ENCODE assay signal across 9 mouse cellular contexts in the genomic region with DNA sequence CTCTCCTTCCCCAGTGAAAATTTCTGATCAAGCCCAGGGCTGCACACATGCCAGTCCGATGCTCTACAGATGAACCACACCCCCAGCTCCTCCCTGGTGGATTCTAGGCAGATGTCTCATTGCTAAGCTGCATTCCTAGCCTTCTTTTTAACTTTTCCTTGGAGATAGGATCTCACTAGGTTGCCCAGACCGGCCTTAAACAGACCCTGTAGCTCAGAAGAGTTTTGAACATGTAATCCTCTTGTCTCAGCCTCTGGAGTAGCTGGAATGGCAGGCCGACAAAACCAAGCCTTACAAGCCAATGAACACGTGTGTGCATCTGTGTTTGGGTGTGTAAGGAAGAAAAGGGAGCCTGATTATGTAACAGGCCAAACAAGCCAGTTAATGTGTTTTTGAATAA. TPM values are rescaled to one million over a fixed set of nuclear protein-coding genes. Genes with fewer than 3 reads are reported as not detected.
DNase-seq lines count a peak whose midpoint lies in the region; ATAC-seq and TF ChIP-seq lines count a peak whose summit lies in the region.
"Had no signal": no experiment of that assay in that cellular context is flagged by ENCODE, and none has a peak within 500 bp of the region (broad histone marks: within the 10 kb centered on the region; RNA-seq: fewer than 3 reads in every experiment).

No protein-coding gene starts in this region.

- TF ChIP-seq POLR2A in heart, adult 2 months (IDR thresholded peaks at IDR 0.05; ENCODE audit: insufficient read depth, low read depth, low read length): no peak
- TF ChIP-seq POLR2A in embryonic fibroblast, embryonic 13.5 days (IDR thresholded peaks at IDR 0.05; ENCODE audit: low read depth, low read length): no peak

- H3K27ac ChIP-seq in heart, adult 2 months: peak overlapping the region; percentile 83
- H3K27ac ChIP-seq in lung, postnatal 0 days (ENCODE audit: low read length): peak overlapping the region; percentile 92
- H3K27ac ChIP-seq in embryonic fibroblast, embryonic 13.5 days (ENCODE audit: insufficient read depth, low read length): peak overlapping the region; percentile 99
- H3K27ac ChIP-seq in neural tube, embryonic 15.5 days (replicated peaks): 0 out of 2 replicates have a peak overlapping the region, but pooled peaks have one; percentile 45

- H3K27me3 ChIP-seq in heart, adult 2 months (ENCODE audit: control insufficient read depth, insufficient read depth, low read length): no peaks in the 10 kb centered on the region
- no peaks in the 10 kb centered on the region for H3K27me3 ChIP-seq in lung, postnatal 0 days (replicated peaks; ENCODE audit: insufficient read depth, low read length)
- no peaks in the 10 kb centered on the region for H3K27me3 ChIP-seq in neural tube, embryonic 15.5 days (replicated peaks)

- intact Hi-C loops in heart, adult 2 months (cut with DNase I): no loop called here

- no peak for TF ChIP-seq CTCF in heart, adult 2 months (IDR thresholded peaks at IDR 0.05)
- no peak for TF ChIP-seq CTCF in lung, postnatal 0 days (IDR thresholded peaks at IDR 0.05)
- TF ChIP-seq CTCF in embryonic fibroblast, embryonic 13.5 days (IDR thresholded peaks at IDR 0.05; ENCODE audit: borderline replicate concordance, insufficient read depth, low read length): no peak

- H3K9me3 ChIP-seq in lung, postnatal 0 days (ENCODE audit: low read length): no peaks in the 10 kb centered on the region
- no peaks in the 10 kb centered on the region for H3K9me3 ChIP-seq in neural tube, embryonic 15.5 days (replicated peaks)

- H3K36me3 ChIP-seq in heart, adult 2 months (ENCODE audit: control insufficient read depth, insufficient read depth, low read length): no peaks in the 10 kb centered on the region; the same call in 1 of the 2 replicates
- H3K36me3 ChIP-seq in lung, postnatal 0 days (ENCODE audit: insufficient read depth, low read length): no peaks in the 10 kb centered on the region
- no peaks in the 10 kb centered on the region for H3K36me3 ChIP-seq in neural tube, embryonic 15.5 days

- 48% methylated on average over 4 of the region's 4 CpGs for WGBS in heart, adult 2 months
- WGBS in lung, postnatal 0 days: 43% methylated on average over 4 of the region's 4 CpGs
- 46% methylated on average over 4 of the region's 4 CpGs for WGBS in neural tube, embryonic 15.5 days

- peaks cover 15% of the 10 kb centered on the region for H3K4me1 ChIP-seq in heart, adult 2 months (ENCODE audit: control insufficient read depth, insufficient read depth, low read length)
- peaks cover 10% of the 10 kb centered on the region; the same call in 1 of the 2 replicates for H3K4me1 ChIP-seq in lung, postnatal 0 days (ENCODE audit: insufficient read depth, low read depth, low read length)
- peaks cover 24% of the 10 kb centered on the region for H3K4me1 ChIP-seq in embryonic fibroblast, embryonic 13.5 days (ENCODE audit: control insufficient read depth, insufficient read depth, low read length)
- H3K4me1 ChIP-seq in neural tube, embryonic 15.5 days: peaks cover 16% of the 10 kb centered on the region

- no peaks in the 10 kb centered on the region for H3K79me2 ChIP-seq in heart, adult 2 months (replicated peaks; ENCODE audit: control insufficient read depth, insufficient read depth, low read length)

- no peak overlapping the region; the same call in 1 of the 2 replicates for H3K9ac ChIP-seq in heart, adult 2 months (ENCODE audit: low read depth, low read length)
- H3K9ac ChIP-seq in lung, postnatal 0 days (replicated peaks; ENCODE audit: low read depth): 0 out of 2 replicates have a peak overlapping the region, but pooled peaks have one; percentile 34
- H3K9ac ChIP-seq in neural tube, embryonic 15.5 days (replicated peaks): no peak overlapping the region

- no peak for TF ChIP-seq EP300 in heart, adult 2 months (IDR thresholded peaks at IDR 0.05; ENCODE audit: insufficient read depth, low read depth, low read length)
- no peak for TF ChIP-seq EP300 in lung, postnatal 0 days (IDR thresholded peaks at IDR 0.05)

- H3K4me3 ChIP-seq in heart, adult 2 months: no peak overlapping the region
- no peak overlapping the region for H3K4me3 ChIP-seq in lung, postnatal 0 days (ENCODE audit: low read depth, low read length)
- no peak overlapping the region for H3K4me3 ChIP-seq in embryonic fibroblast, embryonic 13.5 days (ENCODE audit: insufficient read depth, low read length)
- no peak overlapping the region for H3K4me3 ChIP-seq in neural tube, embryonic 15.5 days (replicated peaks)

- no peak for ATAC-seq in lung, postnatal 0 days
- no peak for ATAC-seq in neural tube, embryonic 15.5 days (ENCODE audit: low FRiP score)

- H3K4me2 ChIP-seq in lung, postnatal 0 days (replicated peaks; ENCODE audit: low read depth, low read length): no peak overlapping the region
- no peak overlapping the region for H3K4me2 ChIP-seq in neural tube, embryonic 15.5 days

- DNase-seq in heart, adult 2 months: peak in 1 of 2 experiments; percentile 35
- DNase-seq in heart, postnatal 4 days: no peak
- DNase-seq in lung, postnatal 0 days (ENCODE audit: low spot score): peak; percentile 31
- DNase-seq in lung, postnatal 14 days: no peak
- no peak for DNase-seq in spleen, postnatal 4 days (ENCODE audit: low spot score in 2 of 2)
- DNase-seq in cerebellum, postnatal 36 days: no peak
- DNase-seq: cerebellum, adult 9-11 months had no signal

RNA-seq across cellular contexts. Expression of gene Axl, which starts 7.8 kb away (rescaled TPM):
- total RNA-seq in heart, adult 2 months (2021): 10 to 100 TPM; 75.0 to 82.4 TPM
- 51.8 and 73.7 TPM in 2 replicates for polyA plus RNA-seq in heart, adult 2 months (2012; rRNA removed)
- 10 to 100 TPM; 79.5 to 90.3 TPM for total RNA-seq in heart, postnatal 4 days (2021)
- 74.6 and 81.6 TPM in 2 replicates for polyA plus RNA-seq in lung, postnatal 0 days (2015; fragmentation: Nextera tagmentation; extraction: Ambion mirVana)
- 232 and 364 TPM in 2 replicates for polyA plus RNA-seq in embryonic fibroblast, embryonic 13.5 days (2011; ENCODE audit: insufficient read length, low read depth, missing spikeins)
- 27.6 and 35.8 TPM in 2 replicates for polyA plus RNA-seq in neural tube, embryonic 15.5 days (2015; fragmentation: Nextera tagmentation; extraction: Ambion mirVana)

RNA-seq across cellular contexts. Expression of gene Hnrnpul1, which starts 26.2 kb away (rescaled TPM):
- total RNA-seq in heart, adult 2 months (2021): 10 to 100 TPM; 71.0 to 76.2 TPM
- polyA plus RNA-seq in heart, adult 2 months (2012; rRNA removed): 24.5 and 29.4 TPM in 2 replicates
- 100 to 1,000 TPM; 147 to 149 TPM for total RNA-seq in heart, postnatal 4 days (2021)
- polyA plus RNA-seq in lung, postnatal 0 days (2015; fragmentation: Nextera tagmentation; extraction: Ambion mirVana): 32.4 and 34.5 TPM in 2 replicates
- polyA plus RNA-seq in embryonic fibroblast, embryonic 13.5 days (2011; ENCODE audit: insufficient read length, low read depth, missing spikeins): 125 and 155 TPM in 2 replicates
- 37.3 and 43.9 TPM in 2 replicates for polyA plus RNA-seq in neural tube, embryonic 15.5 days (2015; fragmentation: Nextera tagmentation; extraction: Ambion mirVana)

RNA-seq across cellular contexts. Expression of gene Cyp2s1, which starts 36.0 kb away (rescaled TPM):
- total RNA-seq in heart, adult 2 months (2021): 1 to 10 TPM; 5.7 to 5.9 TPM
- polyA plus RNA-seq in heart, adult 2 months (2012; rRNA removed): 5.4 and 10.1 TPM in 2 replicates
- total RNA-seq in heart, postnatal 4 days (2021): 1 to 10 TPM; 7.5 to 8.7 TPM
- 51.9 and 53.1 TPM in 2 replicates for polyA plus RNA-seq in lung, postnatal 0 days (2015; fragmentation: Nextera tagmentation; extraction: Ambion mirVana)
- polyA plus RNA-seq in embryonic fibroblast, embryonic 13.5 days (2011; ENCODE audit: insufficient read length, low read depth, missing spikeins): 0.23 TPM in 1 of 2 replicates, not detected in the other
- polyA plus RNA-seq in neural tube, embryonic 15.5 days (2015; fragmentation: Nextera tagmentation; extraction: Ambion mirVana): 2.8 and 6.1 TPM in 2 replicates

Comparison
In these comparisons a context has a peak if more than half of its experiments do, and no peak if none do; other contexts are left out.
1. H3K27ac ChIP-seq: peak in every context shown above with its lines; median percentile 99 in embryonic fibroblast, embryonic 13.5 days; 92 in lung, postnatal 0 days; 83 in heart, adult 2 months; 45 in neural tube, embryonic 15.5 days.